Mouse (Mus musculus) c-Kit-positive CD71-positive TER-119-negative erythroid progenitor cells, embryonic 14.5 days (primary cell): ENCODE data around the gene Tec.

Experiments used
- DNase-seq: peaks from one replicate; pipeline ENCODE4 v3.0.0-alpha.2; 2013; ENCODE audit warnings: low read depth

The Tec gene

DNA sequence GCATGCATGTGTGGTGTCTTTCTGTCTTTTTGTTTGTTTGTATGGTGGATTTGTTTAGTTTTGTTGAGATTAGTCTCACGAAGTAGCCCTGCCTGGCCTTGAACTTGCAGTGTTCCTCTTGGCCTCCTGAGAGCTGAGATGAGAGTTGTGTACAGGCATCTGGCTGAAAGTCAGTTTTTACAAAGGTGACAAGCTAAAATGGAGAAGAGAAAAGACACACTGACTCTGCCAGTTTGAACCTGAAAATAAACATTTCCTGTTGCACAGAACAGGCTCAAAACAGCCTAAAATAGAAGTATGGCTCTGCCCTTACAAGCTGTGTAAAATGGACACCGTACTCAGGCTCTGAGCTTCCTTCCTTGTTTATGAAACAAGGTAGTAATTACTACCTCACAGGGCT lies 14.9 kb downstream of the Tec start:
- DNase-seq: no peak

DNA sequence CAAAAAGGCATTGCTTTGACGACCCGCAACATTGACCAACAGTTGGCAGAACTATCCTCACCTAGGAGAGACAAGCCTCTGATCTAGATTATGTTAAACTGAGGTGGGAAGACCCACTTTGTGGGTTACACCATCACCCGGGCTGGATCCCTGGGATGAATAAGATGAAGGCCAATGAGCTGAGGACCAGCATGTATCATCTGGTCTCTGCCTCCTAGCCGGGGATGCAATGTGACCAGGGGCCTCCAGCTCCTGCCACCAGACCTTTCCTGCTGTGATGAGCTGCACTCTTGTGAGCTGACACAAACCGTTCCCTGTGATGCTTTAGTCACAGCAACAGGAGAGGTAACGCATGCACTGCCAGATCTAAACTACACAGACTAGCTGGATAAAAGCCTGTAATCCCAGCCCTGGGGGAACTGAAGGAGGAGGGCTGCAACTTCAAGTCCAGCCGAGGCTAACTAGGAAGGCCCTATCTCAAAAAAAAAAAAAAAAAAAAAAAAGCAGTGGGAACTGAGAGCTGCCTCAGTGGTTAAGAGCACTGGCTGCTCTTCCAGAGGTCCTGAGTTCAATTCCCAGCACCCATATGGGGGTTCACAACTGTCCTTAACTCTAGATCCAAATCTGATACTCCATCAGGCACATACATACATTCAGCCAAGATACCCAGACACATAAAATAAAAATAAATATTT lies 15.8 kb downstream of the Tec start:
- DNase-seq: no peak

DNA sequence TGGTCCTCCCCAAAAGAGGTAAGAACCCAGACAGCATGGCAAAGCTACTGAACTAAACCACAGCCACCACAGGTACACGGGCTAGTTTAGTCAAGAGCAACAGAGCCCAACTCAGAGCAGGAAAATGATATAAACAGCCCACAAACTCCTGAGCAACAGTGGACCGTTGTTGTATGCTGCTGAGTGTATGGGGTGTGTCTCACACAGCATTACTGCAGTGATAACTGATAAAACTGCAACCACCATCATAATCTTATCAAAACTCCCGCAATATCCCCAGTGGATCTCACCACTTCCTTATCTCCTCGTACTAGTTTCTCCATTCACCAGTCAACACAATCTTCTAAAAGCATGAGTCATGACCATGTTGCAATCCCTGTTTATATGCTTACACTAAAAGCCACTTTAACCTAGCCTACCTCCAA lies 16.6 kb downstream of the Tec start:
- peak; percentile 33 for DNase-seq

DNA sequence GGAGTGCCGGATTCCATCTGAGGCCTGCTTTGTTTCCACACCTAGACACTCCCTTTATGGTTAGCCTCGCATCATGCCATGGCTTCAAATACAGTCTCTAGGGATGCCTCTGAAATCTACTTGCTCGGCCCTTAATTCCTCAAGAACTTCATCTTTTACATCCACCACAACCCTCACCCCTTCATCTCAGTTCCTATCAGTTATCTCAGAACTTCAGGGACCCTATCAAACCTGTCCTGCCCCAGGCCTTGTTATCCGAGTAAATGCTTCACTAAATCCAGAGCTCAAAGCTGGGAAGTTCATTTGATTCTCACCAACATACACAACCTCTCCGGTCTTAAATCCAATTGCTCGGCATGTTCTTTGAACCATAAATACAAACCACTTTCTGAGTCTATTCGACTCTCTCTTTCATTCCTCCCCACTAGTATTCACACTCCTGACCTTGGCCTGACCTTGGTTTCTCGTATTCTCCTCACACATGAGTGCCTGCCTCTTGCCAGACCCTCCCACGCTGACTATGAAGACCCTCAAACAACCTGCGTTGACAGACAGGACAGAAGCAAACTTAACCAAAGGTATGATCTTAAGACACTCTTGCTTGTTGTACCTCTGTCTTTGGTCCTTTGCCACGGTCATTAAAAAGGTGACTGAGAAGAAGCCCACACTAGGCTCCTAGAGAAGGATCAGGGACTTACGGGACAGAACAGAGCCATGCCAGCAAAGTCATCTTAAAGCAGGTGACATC lies 17.2 kb downstream of the Tec start:
- no peak for DNase-seq

DNA sequence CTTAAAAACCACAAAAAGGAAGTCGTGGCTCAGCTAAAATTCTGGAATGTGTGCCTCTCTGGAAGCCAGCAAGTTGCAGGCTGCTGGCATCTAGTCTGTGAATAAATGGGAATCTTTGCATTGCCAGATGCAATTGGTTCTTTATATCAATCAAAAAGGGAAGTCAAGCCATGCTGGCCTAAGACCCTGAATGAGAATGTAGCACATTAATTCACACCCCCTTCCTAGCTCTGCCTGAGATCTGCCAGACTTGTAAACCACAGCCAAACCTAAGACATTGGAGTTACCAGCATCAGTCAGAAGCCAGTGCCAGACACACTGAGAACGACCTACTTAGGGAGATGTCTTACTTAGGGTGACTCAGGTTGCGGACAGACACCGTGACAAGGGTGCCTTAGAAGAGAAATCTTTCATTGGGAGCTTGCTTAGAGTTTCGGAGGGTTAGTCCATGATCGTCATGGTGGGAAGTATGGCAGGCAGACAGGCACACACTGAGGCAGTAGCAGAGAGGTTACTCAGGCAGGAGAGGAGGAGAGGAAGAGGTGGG lies 19.3 kb downstream of the Tec start:
- DNase-seq: no peak

DNA sequence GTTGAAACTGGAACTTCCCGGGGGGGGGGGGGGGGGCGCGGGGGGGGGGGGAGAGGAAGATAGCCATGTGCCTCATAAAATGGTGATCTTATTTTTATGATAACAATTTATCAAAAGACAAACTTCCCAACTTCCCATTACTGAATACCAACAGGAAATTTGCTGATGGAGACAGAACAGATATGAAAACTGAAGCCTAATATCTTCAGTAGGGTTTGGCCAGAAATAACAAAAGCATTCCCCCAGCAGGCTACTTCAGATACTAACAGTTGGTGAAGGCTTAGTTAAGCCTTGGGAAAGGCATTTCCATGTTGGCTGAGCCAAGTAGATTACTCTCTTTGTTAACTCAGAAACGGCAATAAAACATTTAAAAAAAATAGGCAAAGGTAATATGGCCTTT lies 21.6 kb downstream of the Tec start:
- DNase-seq: no peak

DNA sequence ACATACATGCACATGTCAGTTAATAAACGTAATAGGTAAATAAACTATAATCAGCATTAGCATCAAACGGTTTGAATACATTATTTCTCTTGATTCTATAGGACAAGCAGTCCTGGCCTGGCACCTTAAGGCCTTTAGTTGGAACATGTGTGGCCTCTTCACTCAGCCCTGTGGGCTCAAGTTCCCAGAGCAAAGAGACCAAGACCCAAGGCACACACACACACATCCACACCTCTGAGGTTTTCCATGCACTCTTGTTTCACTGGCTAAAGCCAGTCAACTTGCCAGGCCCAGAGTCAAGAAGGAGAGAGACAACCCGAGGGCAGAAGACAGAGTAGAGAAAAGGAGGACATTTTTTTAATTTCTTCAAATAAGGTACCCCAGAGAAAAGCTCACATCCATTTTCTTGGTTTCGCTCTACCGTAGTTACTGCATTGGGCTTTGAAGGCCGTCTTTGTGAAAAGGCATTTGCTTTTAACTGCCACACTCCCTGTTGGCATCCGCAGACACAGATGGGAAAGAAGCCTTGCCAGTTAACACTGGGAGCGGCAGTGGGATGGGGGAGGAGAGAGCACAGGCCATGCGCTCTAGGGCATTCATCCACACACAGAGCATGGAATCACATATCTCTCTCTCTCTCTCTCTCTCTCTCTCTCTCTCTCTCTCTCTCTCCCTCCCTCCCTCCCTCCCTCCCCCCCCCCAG lies 22.2 kb downstream of the Tec start:
- no peak for DNase-seq

DNA sequence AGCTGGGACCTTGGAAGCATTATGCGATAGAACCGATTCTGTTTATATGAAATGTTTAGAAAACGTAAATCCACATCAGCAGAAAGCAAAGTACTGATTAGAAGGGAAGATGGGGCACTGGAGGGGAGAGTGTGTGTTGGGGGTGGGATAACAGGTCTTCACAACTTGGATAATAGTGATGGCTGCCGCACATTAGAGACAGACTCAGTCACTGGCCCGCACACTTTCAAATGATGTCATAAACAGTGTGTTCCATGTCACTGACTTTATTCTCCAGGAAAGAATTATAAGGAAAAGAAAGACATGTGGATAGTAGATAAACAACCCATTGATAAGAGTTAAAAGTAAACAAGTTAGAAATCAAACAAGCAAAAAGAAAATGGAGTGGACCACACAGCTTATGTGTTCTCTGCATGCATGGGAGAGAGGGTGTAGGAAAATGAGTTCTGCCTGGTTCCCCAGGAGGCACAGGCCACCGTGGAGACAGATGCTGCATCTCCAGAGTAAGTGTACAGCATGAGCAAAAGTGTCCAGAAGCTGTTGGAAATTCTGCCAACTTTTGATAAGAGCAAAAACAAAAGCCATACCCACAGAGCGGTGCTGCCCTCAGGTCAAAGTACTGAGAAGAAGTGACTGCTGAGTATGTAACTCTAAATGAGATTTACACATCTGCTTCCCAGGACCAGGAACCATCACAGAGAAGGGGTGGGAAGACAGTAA lies 23.3 kb downstream of the Tec start:
- no peak for DNase-seq

DNA sequence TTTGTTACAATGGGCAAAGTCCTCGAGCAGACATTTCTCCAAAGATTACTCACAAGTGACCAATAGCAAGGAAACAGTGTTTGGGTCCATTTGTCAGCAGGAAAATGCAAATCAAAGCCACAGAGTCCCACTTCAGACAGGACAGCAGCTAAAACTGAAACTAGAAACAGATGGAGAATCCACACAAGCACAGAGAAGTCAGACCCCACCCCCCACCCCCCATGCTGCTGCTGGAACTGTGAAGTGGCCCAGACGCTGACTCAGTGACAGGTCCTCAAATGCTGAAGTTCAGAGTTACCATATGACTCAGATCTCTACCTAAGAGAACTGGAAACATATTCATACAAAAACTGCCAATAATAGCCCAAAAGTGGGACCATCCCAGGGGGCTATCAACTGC lies 24.0 kb downstream of the Tec start:
- no peak for DNase-seq

DNA sequence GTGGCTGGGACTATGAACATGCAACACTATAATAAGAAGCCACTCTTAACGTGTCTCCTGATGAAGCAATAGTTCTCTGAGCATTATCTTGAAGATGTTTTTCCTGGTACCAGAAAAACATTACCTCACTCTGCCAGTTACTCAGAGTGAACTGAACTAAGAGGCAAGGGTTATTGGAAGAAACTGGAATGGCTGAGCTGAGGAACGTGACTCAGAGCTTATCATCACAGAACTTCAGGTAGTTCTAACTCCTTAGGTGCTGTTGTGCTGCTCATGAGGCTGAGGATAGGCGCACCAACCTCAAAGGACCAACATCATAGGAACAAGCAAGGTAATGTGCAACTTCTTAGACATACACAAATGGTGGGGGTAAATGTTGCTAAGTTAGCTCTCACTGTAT lies 28.6 kb downstream of the Tec start:
- no peak for DNase-seq

DNA sequence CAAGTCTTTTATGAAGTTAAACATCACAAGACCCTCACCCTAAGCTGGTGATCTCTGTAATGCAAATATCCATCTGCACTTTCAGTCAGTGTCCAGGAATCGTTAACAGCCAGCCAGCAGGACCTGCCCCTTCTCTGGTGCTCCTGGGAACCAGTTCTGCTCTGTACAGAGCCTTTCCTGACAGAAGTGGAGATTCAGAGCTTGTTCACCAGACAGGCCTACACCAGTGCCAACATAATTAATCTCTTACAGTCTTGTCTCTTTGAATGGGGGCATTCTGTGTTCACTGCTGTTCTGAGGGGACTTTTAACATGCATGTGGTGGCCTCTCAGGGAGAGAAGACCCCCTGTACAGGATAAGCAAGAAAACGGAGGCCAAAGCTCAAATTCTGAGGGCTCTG lies 29.3 kb downstream of the Tec start:
- DNase-seq: no peak

DNA sequence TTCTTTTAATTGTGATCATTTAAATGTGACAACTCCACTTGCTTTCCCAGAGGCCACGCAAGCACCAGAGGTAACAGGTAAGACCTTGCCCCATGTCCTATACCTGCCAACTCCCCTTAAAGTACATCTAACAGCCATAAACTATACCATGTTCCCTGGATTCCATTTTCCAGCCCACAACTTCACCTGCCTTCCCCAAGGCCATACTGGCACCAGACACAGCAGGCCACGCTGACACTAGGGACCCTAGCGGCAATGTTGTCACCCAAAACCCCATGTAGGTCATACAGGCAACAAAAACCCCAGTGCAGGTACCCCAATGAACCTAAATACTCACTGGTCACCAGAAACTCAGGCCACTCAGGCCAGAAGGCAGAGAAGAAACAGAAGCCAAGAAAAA lies 32.6 kb downstream of the Tec start:
- no peak for DNase-seq

DNA sequence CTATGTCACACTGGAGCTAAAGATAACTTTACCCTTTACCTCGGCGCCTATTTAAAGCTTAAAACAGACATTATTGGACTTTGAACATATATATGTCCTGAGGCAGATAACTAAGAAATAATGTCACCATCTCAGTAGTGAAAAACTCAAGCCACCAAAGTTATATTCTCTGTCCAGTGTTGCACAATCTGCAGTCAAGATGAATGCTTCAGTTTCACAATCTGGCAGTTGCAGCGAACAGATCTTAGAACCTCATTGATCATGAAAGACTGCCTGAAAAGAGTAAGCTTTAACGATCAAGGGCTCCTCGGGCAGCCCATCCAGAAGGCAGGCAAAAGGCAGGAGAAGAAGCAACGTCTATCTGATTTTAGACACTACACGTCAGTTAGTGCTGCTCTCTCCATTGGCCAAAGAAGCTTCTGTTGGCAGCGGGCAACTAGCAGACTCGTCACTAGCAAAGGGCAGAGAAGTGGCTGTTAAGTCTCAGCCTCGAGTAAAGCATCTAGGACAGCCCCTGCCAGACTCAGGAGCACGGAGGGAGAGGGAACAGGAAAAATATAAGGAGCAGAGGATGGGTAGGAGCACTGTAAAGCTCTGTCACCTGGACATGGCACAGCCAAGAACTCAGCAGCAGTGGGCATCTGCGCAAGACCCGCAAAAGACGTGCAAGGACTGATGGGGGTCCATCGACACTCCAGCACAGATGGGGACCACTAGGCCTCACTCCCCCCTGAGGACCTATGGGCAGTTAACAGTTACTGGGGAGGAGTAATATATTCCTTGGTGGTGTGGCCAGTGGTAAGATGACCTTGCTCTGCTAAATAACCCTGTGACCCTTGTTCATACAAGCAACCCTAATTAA lies 35.1 kb downstream of the Tec start:
- DNase-seq: no peak

DNA sequence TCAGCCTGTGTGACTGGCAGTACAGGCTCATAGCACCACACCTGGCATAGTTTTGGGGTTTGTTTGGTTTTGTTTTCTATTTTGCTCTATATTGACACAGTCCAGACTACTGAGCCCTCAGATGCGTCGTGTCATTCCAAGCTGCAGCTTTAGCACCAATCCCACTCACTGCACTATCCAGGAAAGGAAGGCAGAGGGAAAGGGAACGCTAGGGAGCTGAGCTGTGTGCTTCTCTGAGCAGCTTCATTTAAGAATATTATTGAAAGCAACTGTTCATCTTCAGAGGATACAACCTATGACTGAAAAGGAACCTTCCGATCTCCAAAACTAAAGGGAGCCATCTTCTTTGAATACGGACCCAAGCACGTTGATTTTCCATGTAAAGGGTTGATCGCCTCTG lies 36.1 kb downstream of the Tec start:
- no peak for DNase-seq

DNA sequence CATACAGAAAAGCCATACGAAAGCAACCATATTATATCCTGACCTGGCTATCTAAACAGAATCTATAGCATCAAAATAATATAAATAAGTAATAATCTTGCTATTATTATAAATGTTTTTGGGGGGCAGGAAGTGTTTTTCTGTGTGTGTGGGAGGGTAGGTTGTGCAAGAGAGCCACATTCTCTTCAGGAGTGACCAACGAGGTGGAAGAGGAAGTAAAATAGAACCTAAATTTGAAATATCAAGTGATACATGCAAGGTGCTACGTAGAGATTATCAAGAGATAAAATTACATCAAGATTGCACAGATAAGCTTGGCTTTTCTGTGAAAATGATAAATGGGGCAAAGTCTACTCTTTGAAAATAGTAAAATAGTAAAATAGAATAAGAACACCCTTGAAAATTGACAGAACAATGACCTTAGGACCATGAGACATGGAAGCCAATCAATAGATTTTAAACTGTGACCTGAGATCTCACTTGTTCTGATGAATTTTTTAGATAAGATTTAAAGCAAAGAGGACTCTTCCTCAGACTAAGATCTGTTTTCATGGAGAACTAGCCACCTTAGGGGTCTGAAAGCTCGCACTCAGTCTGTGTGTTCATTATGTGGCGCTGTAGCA lies 37.2 kb downstream of the Tec start:
- DNase-seq: no peak

DNA sequence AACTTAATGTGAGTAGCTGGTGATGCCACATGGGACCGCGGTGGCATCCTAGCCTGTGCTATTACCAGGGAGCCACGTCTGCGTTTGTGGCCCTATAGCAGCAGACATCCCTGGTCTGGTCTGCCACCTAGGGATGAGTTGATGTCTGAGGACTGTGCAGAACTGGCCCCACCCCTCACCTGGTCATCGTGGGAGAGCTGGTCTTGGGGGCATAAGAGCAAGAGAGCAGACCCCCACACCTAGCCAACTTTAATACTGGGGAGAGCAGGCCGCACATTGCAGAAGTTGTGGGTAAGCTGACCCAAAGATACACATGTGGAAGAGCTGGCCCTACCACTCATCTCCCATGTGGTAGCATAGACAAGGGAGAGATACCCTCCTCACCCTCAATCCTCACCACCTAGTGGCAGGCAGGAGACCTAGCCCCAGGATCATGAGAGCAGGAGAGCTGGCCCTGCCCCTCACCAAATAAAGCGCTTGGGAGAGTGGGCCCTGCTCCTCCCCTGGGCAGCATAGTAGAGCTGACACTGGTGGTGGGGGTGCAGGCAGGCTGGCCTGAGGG lies 38.7 kb downstream of the Tec start:
- no peak for DNase-seq

DNA sequence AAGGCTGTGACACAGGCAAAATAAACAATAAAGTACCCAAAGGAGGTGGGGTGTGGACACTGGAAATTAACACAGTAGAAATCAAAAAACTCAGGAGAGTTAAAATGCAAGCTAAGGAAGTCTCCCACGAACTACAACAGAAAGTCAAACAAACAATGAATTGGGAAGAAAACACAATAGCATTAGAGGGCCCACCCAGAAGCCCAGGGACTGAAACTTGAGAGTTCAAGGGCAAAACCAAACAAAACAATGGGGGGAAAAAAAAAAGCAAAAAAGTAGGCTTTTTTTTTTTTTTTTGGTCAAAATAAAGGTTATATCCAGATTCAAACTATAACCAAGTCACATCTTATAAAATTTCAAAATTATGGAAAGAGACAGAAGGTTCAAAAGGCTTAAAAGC lies 39.9 kb downstream of the Tec start:
- DNase-seq: no peak

DNA sequence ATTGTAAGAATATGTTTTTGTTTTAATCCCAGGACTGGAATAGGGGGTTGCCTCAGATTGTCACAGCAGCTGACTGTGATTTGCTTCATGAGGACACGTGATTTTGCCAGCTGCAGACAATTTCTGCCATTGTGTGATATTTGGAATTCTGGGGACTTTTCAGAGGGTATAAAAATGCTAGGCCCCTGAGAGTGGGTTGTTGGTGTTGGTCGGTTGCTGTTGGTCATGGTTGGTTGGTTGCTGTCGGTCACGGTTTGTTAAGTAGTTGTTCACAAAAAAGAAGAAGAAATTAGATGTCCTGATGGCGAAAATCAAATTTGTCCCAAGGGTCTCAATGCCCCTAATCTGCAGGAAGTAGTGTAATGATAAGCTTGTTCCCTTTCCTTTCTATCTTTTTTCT lies 40.8 kb downstream of the Tec start:
- no peak for DNase-seq

DNA sequence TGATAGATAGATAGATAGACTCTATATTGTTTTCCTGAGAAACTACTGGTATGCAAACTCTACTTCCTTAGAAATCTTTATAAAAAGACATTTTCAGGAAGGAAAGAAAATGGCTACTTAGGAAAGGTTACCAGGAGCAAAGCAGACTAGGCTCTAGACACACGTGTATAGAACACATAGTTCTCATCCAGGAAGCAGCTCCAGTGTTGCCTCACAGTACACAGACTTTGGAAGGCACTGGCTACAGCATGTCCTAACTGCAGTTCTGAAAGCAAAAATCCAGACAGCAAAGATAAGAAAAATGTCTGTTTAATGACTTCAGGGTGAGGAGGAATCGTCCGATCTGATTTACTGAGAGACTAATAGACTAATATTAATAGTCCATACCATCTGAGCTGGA lies 41.8 kb downstream of the Tec start:
- DNase-seq: no peak

DNA sequence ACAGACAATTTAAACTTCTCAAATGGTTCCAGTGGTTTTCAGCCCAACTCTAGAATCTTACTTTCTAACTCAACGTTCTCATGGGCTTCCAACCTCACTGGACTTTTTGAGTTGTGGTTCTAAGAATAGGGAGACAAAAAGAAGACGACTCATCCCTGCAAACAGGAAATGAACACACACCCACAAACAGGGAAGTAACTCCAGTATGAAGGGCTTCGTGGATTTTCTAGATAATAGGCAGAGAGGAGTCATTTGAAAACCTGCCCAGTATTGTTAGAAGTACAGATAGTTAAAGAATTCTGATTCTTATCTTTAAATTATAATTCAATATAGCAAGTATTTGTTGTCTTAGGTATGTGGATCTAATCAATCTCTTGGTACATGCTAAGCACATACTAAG lies 47.6 kb downstream of the Tec start:
- DNase-seq: no peak
